Mouse (Mus musculus) stomach, postnatal 0 days (tissue): Measurements from ENCODE around the gene Hexim1. TPM values are rescaled to one million over a fixed set of nuclear protein-coding genes. Genes with fewer than 3 reads are reported as not detected.

ENCODE experiments used
- ATAC-seq: fragments of 200-750 bp; cut with Nextera tagmentation; 2 replicates; pipeline ENCODE4 v1.8.0; 2017; ENCODE audit not compliant: low FRiP score, low TSS enrichment
- DNase-seq: peaks from one replicate; pipeline ENCODE4 v3.0.0-alpha.2; 2016; ENCODE audit warnings: low spot score
- H3K27ac ChIP-seq: fragments of 300-500 bp; sonication (generic); replicated peaks from 2 replicates; pipeline ENCODE4 v1.5.1; 2014; ENCODE audit warnings: mild to moderate bottlenecking, control low read depth
- H3K27me3 ChIP-seq: fragments of 300-500 bp; sonication (generic); 2 replicates; pipeline ENCODE4 v1.6.1; 2014; ENCODE audit warnings: low read length; ENCODE audit not compliant: control insufficient read depth, insufficient read depth
- H3K36me3 ChIP-seq: fragments of 300-500 bp; sonication (generic); 2 replicates; pipeline ENCODE4 v1.6.1; 2014; ENCODE audit warnings: low read length, mixed read lengths; ENCODE audit not compliant: control insufficient read depth, insufficient read depth
- H3K4me1 ChIP-seq: fragments of 300-500 bp; sonication (generic); replicated peaks from 2 replicates; pipeline ENCODE4 v1.6.1; 2014; ENCODE audit warnings: antibody characterized with exemption; ENCODE audit not compliant: control insufficient read depth, insufficient read depth
- H3K4me2 ChIP-seq: fragments of 300-500 bp; sonication (generic); replicated peaks from 2 replicates; pipeline ENCODE4 v1.6.1; 2014; ENCODE audit warnings: low read depth, mild to moderate bottlenecking, control low read depth, moderate library complexity
- H3K4me3 ChIP-seq: fragments of 300-500 bp; sonication (generic); 2 replicates; pipeline ENCODE4 v1.5.1; 2014; ENCODE audit warnings: low read depth, low read length, control low read depth
- H3K9ac ChIP-seq: fragments of 300-500 bp; sonication (generic); 2 replicates; pipeline ENCODE4 v1.6.1; 2014; ENCODE audit warnings: mild to moderate bottlenecking, low read length, control low read depth, mixed read lengths
- H3K9me3 ChIP-seq: fragments of 300-500 bp; sonication (generic); 2 replicates; pipeline ENCODE4 v1.6.1; 2016; ENCODE audit warnings: low read length; ENCODE audit not compliant: control insufficient read depth
- CTCF ChIP-seq: IDR thresholded peaks from 2 replicates; pipeline ENCODE4 v1.5.1; 2016; ENCODE audit warnings: antibody characterized with exemption, low read depth, mild to moderate bottlenecking, moderate library complexity
- EP300 ChIP-seq: optimal IDR thresholded peaks from 2 replicates; pipeline ENCODE3; 2016; ENCODE audit warnings: antibody characterized with exemption
- WGBS: fragments of 180-500 bp; shearing (Covaris S2); extraction: QIAGEN DNeasy Blood & Tissue Kit; methylation state at CpG from one replicate; pipeline ENCODE4 v1.1.7; 2014; 5-methylcytosine and 5-hydroxymethylcytosine counted together
- polyA plus RNA-seq: library from polyadenylated mRNA; unstranded; fragments of >200 nt; fragmentation: Nextera tagmentation; extraction: Ambion mirVana; gene quantifications from 2 replicates; pipeline ENCODE4 v1.2.1, GENCODE M21; 2015

Gene Hexim1
- polyA plus RNA-seq, 1 experiment from 2014 or later = 3.8 TPM

- WGBS = 91% methylated on average over 5 of the region's 5 CpGs
- Histone ChIP-seq H3K4me2 (no peak overlapping the region), H3K9me3 (no peaks in the 10 kb centered on the region), H3K4me3 (no peak overlapping the region), H3K36me3 (no peaks in the 10 kb centered on the region), H3K4me1 (0 out of 2 replicates have a peak, but pooled peaks cover 2% of the 10 kb centered on the region), H3K9ac (no peak overlapping the region), H3K27me3 (no peaks in the 10 kb centered on the region), H3K27ac (no peak overlapping the region)
- DNase-seq = no peak
- no peak for ATAC-seq
- TF ChIP-seq CTCF (peak; percentile 62), EP300 (no peak)
Measured at GRCm38 (mm10) chr11:103162132-103162531, 46.1 kb downstream of the Hexim1 start.

DNA sequence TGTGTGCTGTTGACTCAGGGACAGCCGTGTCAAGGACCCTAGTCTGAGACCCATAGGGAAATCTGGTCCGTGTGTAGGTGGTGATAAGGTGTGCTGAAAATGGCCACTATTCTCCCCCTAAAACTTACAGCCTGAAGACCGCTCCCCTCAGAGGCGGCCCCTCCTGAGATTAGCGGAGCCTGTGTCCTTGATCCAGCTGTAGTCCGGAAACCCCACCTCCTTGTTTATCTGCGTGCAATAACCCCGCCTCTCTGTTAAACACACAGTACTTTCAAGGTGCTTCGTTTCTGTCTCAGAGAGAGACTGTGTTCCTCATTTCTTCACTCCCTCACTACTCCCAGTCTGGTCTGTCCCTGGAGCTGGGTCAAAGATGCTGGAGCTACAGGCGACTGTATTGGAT, 48.4 kb downstream of the Hexim1 start:
- no peak overlapping the region for H3K27ac ChIP-seq
- 22% methylated on average over 10 of the region's 10 CpGs for WGBS
- peak; percentile 9; the same call in 1 of the 2 replicates for ATAC-seq
- H3K36me3 ChIP-seq = no peaks in the 10 kb centered on the region
- no peak overlapping the region for H3K9ac ChIP-seq
- no peak overlapping the region for H3K4me3 ChIP-seq
- H3K4me2 ChIP-seq = no peak overlapping the region
- H3K9me3 ChIP-seq = no peaks in the 10 kb centered on the region
- DNase-seq = peak; percentile 36
- H3K27me3 ChIP-seq = 0 out of 2 replicates have a peak, but pooled peaks cover 2% of the 10 kb centered on the region
- TF ChIP-seq EP300 = no peak
- no peak for TF ChIP-seq CTCF
- H3K4me1 ChIP-seq = no peaks in the 10 kb centered on the region

- Histone ChIP-seq H3K27ac (no peak overlapping the region), H3K4me2 (no peak overlapping the region), H3K9ac (no peak overlapping the region), H3K36me3 (no peaks in the 10 kb centered on the region), H3K4me3 (no peak overlapping the region), H3K4me1 (no peaks in the 10 kb centered on the region), H3K9me3 (no peaks in the 10 kb centered on the region), H3K27me3 (peaks cover 10% of the 10 kb centered on the region; the same call in 1 of the 2 replicates)
- peak; percentile 99 for TF ChIP-seq CTCF
- TF ChIP-seq EP300 = no peak
- peak; percentile 63 for DNase-seq
- no peak; the same call in 1 of the 2 replicates for ATAC-seq
- 26% methylated on average over 9 of the region's 9 CpGs for WGBS
Measured at GRCm38 (mm10) chr11:103168690-103169390, 52.8 kb downstream of the Hexim1 start.

Other genes starting within 250 kb of the Hexim1 start
- 62.0 and 65.2 TPM in 2 replicates for gene Eftud2, start 235.2 kb upstream of the Hexim1 start, polyA plus RNA-seq
- 0.30 and 0.56 TPM in 2 replicates for gene Ccdc103, start 235.0 kb upstream of the Hexim1 start, polyA plus RNA-seq
- not detected in 2 replicates for gene Fam187a, start 231.1 kb upstream of the Hexim1 start, polyA plus RNA-seq
- 0.68 and 1.1 TPM in 2 replicates for gene Gfap, start 215.3 kb upstream of the Hexim1 start, polyA plus RNA-seq
- 1.1 and 1.3 TPM in 2 replicates for gene Kif18b, start 191.1 kb upstream of the Hexim1 start, polyA plus RNA-seq
- 1.4 and 1.9 TPM in 2 replicates for gene C1ql1, start 169.5 kb upstream of the Hexim1 start, polyA plus RNA-seq
- 45.9 and 52.3 TPM in 2 replicates for gene Nmt1, start 88.0 kb upstream of the Hexim1 start, polyA plus RNA-seq
- 36.8 and 42.3 TPM in 2 replicates for gene Dcakd, start 87.9 kb upstream of the Hexim1 start, polyA plus RNA-seq
- gene Plcd3, start 14.6 kb upstream of the Hexim1 start, polyA plus RNA-seq = 4.2 and 5.0 TPM in 2 replicates
- gene Acbd4, start 14.5 kb upstream of the Hexim1 start, polyA plus RNA-seq = 28.6 and 36.7 TPM in 2 replicates
- gene Hexim2, start 16.2 kb downstream of the Hexim1 start, polyA plus RNA-seq = 3.7 and 4.4 TPM in 2 replicates
- gene Fmnl1, start 54.9 kb downstream of the Hexim1 start, polyA plus RNA-seq = 0.86 and 1.1 TPM in 2 replicates
- 1.0 and 1.7 TPM in 2 replicates for gene 1700023F06Rik, start 92.3 kb downstream of the Hexim1 start, polyA plus RNA-seq
- gene Spata32, start 102.2 kb downstream of the Hexim1 start, polyA plus RNA-seq = not detected in 2 replicates
- gene Map3k14, start 151.2 kb downstream of the Hexim1 start, polyA plus RNA-seq = 1.6 TPM in 2 replicates
- gene Arhgap27, start 247.5 kb downstream of the Hexim1 start, polyA plus RNA-seq = 18.2 and 22.1 TPM in 2 replicates